Mouse (Mus musculus) erythroid progenitor cell, adult 5-6 weeks (primary cell): ENCODE results near the gene Ankub1. TPM values are rescaled to one million over a fixed set of nuclear protein-coding genes. Genes with fewer than 3 reads are reported as not detected.
A peak's percentile ranks its signal among the peaks of the same experiment; 100 is the strongest.

Experiments used
- ATAC-seq: replicated peaks from 2 replicates; pipeline ENCODE4 v1.8.0; 2016; ENCODE audit warnings: moderate number of reproducible peaks, mild to moderate bottlenecking, moderate TSS enrichment, inconsistent platforms; ENCODE audit not compliant: poor library complexity, low FRiP score, severe bottlenecking
- total RNA-seq, 2 experiments: library from RNA; stranded (forward) in 1 of 2; stranded (reverse) in 1 of 2; fragments of 150-400 nt in 1 of 2; fragments of 186-747, 209-891 nt in 1 of 2; gene quantifications; 2 replicates each; pipeline versions ENCODE4 v1.2.3 to v1.2.4; 2015 to 2017; ENCODE audit warnings: low replicate concordance in 2 of 2

The Ankub1 gene
- total RNA-seq (2015; ENCODE audit: low replicate concordance) (not detected in 2 replicates), total RNA-seq (2017; ENCODE audit: low replicate concordance) (not detected in 2 replicates)

GRCm38 (mm10) chr3:57692719-57693118 lies at the start of gene Ankub1:
TSS of gene Ankub1 (minus strand) at chr3:57692799.
- no peak for ATAC-seq

GRCm38 (mm10) chr3:57739830-57740229 lies 47.2 kb upstream of the Ankub1 start:
- ATAC-seq: no peak

GRCm38 (mm10) chr3:57736419-57737095 lies 44.0 kb upstream of the Ankub1 start:
- no peak for ATAC-seq

- peak; percentile 99 for ATAC-seq
Observed at GRCm38 (mm10) chr3:57735511-57736370, 43.1 kb upstream of the Ankub1 start, which contains the start of gene Rnf13. TSS of gene Rnf13 (plus strand) at chr3:57736062.

GRCm38 (mm10) chr3:57732206-57732915 lies 39.8 kb upstream of the Ankub1 start:
- no peak for ATAC-seq

GRCm38 (mm10) chr3:57714151-57714550 lies 21.6 kb upstream of the Ankub1 start:
- ATAC-seq: no peak

- ATAC-seq: no peak
Observed at GRCm38 (mm10) chr3:57696779-57697178, 4.2 kb upstream of the Ankub1 start.

GRCm38 (mm10) chr3:57696249-57696648 lies 3.6 kb upstream of the Ankub1 start:
- ATAC-seq: no peak

- ATAC-seq: no peak
Observed at GRCm38 (mm10) chr3:57691772-57692171, 827 bp downstream of the Ankub1 start.

GRCm38 (mm10) chr3:57677786-57678185 lies 14.8 kb downstream of the Ankub1 start:
- ATAC-seq: no peak

- ATAC-seq: no peak
Observed at GRCm38 (mm10) chr3:57674075-57674474, 18.5 kb downstream of the Ankub1 start.

- no peak for ATAC-seq
Observed at GRCm38 (mm10) chr3:57673586-57673985, 19.0 kb downstream of the Ankub1 start.

- no peak for ATAC-seq
Observed at GRCm38 (mm10) chr3:57667054-57667723, 25.4 kb downstream of the Ankub1 start.

GRCm38 (mm10) chr3:57665880-57666279 lies 26.7 kb downstream of the Ankub1 start:
- ATAC-seq: no peak

- no peak for ATAC-seq
Observed at GRCm38 (mm10) chr3:57664682-57665081, 27.9 kb downstream of the Ankub1 start.

GRCm38 (mm10) chr3:57663731-57664130 lies 28.9 kb downstream of the Ankub1 start:
- no peak for ATAC-seq

- ATAC-seq: no peak
Observed at GRCm38 (mm10) chr3:57658608-57659007, 34.0 kb downstream of the Ankub1 start.

- ATAC-seq: no peak
Observed at GRCm38 (mm10) chr3:57653646-57654045, 39.0 kb downstream of the Ankub1 start.

- ATAC-seq: no peak
Observed at GRCm38 (mm10) chr3:57652485-57652884, 40.1 kb downstream of the Ankub1 start.

GRCm38 (mm10) chr3:57651865-57652259 lies 40.7 kb downstream of the Ankub1 start:
- ATAC-seq: no peak
